Mouse (Mus musculus): ENCODE measurements around the gene Sox18. TPM values are rescaled to one million over a fixed set of nuclear protein-coding genes. Genes with fewer than 3 reads are reported as not detected.

Sox18 gene
- polyA plus RNA-seq, 1 experiment = 5.5 TPM

DNA sequence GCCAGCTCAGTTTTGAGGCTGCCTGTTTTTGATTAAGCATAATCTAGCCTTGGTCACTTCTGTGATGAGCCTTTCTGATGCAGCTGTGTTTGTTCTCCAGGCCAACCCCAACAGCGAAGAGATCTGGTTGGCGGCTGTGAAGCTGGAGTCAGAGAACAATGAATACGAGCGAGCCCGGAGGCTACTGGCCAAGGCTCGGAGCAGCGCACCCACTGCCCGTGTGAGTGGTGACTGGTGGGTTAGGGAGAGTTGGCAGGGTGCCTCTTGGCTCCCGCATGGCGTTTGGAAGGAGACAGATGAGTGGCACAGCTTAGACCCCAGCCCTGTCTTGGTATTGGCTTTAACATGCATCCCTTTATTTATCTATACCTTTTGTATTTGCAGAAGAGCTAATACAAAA, 22.5 kb downstream of the Sox18 start:
- Histone ChIP-seq H3K4me1 (ENCODE audit: control insufficient read depth, insufficient read depth, low read length) (no peaks in the 10 kb centered on the region), H3K27ac (ENCODE audit: control insufficient read depth, insufficient read depth, low read depth, low read length) (no peak overlapping the region), H3K36me3 (ENCODE audit: control insufficient read depth, insufficient read depth, low read length) (no peaks in the 10 kb centered on the region; the same call in 1 of the 2 replicates), H3K4me3 (ENCODE audit: control insufficient read depth, low read depth, low read length) (no peak overlapping the region), H3K27me3 (ENCODE audit: control insufficient read depth, insufficient read depth, low read length) (no peaks in the 10 kb centered on the region)
- TF ChIP-seq CTCF (IDR thresholded peaks at IDR 0.05; ENCODE audit: control insufficient read depth, insufficient read depth, insufficient replicate concordance, low read depth, low read length) (no peak), POLR2A (IDR thresholded peaks at IDR 0.05; ENCODE audit: control insufficient read depth, low read depth, low read length) (no peak)

DNA sequence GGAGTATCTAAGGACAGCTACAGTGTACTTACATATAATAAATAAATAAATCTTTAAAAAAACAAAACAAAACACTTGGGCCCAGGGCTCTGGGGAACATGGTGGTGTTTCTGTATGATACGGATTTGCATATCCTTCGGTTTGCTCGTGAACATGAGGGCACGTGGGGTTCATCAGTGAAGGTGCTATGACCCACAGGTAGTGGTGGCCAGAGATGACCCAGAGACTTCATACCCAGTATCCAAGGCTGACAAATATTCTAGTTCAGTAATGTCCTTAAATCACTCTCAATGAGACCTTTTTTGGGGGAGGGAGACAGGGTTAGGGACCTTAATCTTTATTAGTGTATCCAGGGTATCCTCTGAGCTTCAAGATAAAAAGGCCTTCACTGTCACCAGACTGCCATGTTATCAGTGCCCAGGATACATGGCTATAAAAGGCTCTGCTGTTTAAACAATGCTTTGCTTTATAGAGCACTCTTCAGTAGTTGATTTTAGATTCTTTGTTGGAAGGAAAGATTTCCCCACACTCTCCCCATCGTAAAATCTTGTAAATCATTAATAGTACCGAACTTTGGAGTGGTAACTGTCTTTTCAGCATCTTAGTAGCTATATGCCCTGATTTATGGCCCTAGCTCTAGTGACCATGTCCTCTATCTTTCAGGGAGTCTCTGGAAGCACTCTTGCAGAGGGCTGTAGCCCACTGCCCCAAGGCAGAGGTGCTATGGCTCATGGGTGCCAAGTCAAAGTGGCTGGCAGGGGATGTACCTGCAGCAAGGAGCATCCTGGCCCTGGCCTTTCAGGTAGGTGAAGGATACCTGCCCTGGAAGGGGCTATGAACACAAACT, 24.6 kb downstream of the Sox18 start:
- no peak overlapping the region for H3K4me3 ChIP-seq (ENCODE audit: control insufficient read depth, low read depth, low read length)
- H3K4me1 ChIP-seq (ENCODE audit: control insufficient read depth, insufficient read depth, low read length) = no peaks in the 10 kb centered on the region
- H3K27me3 ChIP-seq (ENCODE audit: control insufficient read depth, insufficient read depth, low read length) = no peaks in the 10 kb centered on the region
- H3K36me3 ChIP-seq (ENCODE audit: control insufficient read depth, insufficient read depth, low read length) = no peaks in the 10 kb centered on the region
- H3K27ac ChIP-seq (ENCODE audit: control insufficient read depth, insufficient read depth, low read depth, low read length) = no peak overlapping the region
- TF ChIP-seq CTCF (IDR thresholded peaks at IDR 0.05; ENCODE audit: control insufficient read depth, insufficient read depth, insufficient replicate concordance, low read depth, low read length) (no peak), POLR2A (IDR thresholded peaks at IDR 0.05; ENCODE audit: control insufficient read depth, low read depth, low read length) (no peak)

DNA sequence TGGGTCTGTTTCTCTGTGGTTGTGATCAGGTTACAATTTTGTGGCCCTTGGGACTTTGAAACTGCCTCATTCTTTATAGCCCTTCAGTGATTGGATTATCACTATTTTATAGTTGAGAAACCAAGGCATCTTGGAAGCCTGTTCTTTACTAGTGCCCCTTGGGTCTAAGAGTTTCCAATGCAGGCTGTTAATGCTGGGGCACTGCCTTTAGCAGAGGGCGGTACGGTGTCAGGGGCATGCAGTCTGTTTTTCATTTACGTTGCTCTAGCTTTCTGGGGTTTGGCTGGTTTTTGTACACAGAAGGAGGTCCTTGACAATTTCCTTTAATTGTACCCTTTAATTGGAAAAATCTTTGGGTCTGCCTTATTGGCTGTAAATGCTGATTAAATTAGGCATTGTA, 25.8 kb downstream of the Sox18 start:
- H3K27ac ChIP-seq (ENCODE audit: control insufficient read depth, insufficient read depth, low read depth, low read length) = no peak overlapping the region
- H3K4me1 ChIP-seq (ENCODE audit: control insufficient read depth, insufficient read depth, low read length) = no peaks in the 10 kb centered on the region
- H3K36me3 ChIP-seq (ENCODE audit: control insufficient read depth, insufficient read depth, low read length) = no peaks in the 10 kb centered on the region
- no peaks in the 10 kb centered on the region for H3K27me3 ChIP-seq (ENCODE audit: control insufficient read depth, insufficient read depth, low read length)
- TF ChIP-seq POLR2A (IDR thresholded peaks at IDR 0.05; ENCODE audit: control insufficient read depth, low read depth, low read length) (no peak), CTCF (IDR thresholded peaks at IDR 0.05; ENCODE audit: control insufficient read depth, insufficient read depth, insufficient replicate concordance, low read depth, low read length) (no peak)
- H3K4me3 ChIP-seq (ENCODE audit: control insufficient read depth, low read depth, low read length) = no peak overlapping the region

DNA sequence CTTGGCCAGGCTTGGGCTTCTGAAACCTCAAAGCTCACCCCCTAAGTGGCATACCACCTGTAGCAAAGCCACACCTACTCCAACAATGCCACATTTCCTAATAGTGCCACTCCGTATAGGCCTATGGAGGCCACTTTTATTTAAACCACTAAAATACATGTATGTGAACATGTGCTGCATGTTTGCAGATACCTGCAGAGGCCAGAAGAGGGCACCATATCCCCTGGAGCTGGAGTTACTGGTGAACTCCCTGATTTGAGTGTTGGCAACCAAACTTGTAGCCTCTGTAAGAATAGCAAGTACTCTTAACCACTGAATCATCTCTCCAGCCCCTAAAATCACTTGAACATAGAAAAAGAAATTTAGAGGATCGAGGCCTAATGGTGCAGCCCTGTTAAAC, 27.1 kb downstream of the Sox18 start:
- no peaks in the 10 kb centered on the region for H3K4me1 ChIP-seq (ENCODE audit: control insufficient read depth, insufficient read depth, low read length)
- no peak overlapping the region for H3K27ac ChIP-seq (ENCODE audit: control insufficient read depth, insufficient read depth, low read depth, low read length)
- no peaks in the 10 kb centered on the region for H3K27me3 ChIP-seq (ENCODE audit: control insufficient read depth, insufficient read depth, low read length)
- H3K4me3 ChIP-seq (ENCODE audit: control insufficient read depth, low read depth, low read length) = no peak overlapping the region
- H3K36me3 ChIP-seq (ENCODE audit: control insufficient read depth, insufficient read depth, low read length) = no peaks in the 10 kb centered on the region
- TF ChIP-seq CTCF (IDR thresholded peaks at IDR 0.05; ENCODE audit: control insufficient read depth, insufficient read depth, insufficient replicate concordance, low read depth, low read length) = no peak
- no peak for TF ChIP-seq POLR2A (IDR thresholded peaks at IDR 0.05; ENCODE audit: control insufficient read depth, low read depth, low read length)

DNA sequence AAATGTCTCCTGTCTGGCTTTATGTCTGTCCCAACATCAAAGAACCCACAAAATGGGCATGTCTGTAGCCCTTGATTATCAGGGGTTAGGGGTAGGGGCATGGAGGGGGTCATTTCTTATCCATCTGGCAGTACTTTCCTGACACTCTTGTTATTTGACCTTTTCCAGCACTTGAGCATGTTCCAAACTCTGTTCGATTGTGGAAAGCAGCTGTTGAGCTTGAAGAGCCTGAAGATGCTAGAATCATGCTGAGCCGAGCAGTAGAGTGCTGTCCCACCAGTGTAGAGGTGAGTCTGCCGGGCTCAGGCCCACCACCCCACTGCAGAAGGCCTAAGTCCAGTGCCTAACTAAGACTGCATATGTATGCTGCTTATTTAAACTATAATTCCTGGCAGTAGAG, 35.6 kb downstream of the Sox18 start:
- H3K27me3 ChIP-seq (ENCODE audit: control insufficient read depth, insufficient read depth, low read length) = no peaks in the 10 kb centered on the region
- no peak for TF ChIP-seq POLR2A (IDR thresholded peaks at IDR 0.05; ENCODE audit: control insufficient read depth, low read depth, low read length)
- H3K4me3 ChIP-seq (ENCODE audit: control insufficient read depth, low read depth, low read length) = no peak overlapping the region
- H3K27ac ChIP-seq (ENCODE audit: control insufficient read depth, insufficient read depth, low read depth, low read length) = no peak overlapping the region
- no peaks in the 10 kb centered on the region for H3K4me1 ChIP-seq (ENCODE audit: control insufficient read depth, insufficient read depth, low read length)
- H3K36me3 ChIP-seq (ENCODE audit: control insufficient read depth, insufficient read depth, low read length) = peaks cover 1% of the 10 kb centered on the region; the same call in 1 of the 2 replicates

DNA sequence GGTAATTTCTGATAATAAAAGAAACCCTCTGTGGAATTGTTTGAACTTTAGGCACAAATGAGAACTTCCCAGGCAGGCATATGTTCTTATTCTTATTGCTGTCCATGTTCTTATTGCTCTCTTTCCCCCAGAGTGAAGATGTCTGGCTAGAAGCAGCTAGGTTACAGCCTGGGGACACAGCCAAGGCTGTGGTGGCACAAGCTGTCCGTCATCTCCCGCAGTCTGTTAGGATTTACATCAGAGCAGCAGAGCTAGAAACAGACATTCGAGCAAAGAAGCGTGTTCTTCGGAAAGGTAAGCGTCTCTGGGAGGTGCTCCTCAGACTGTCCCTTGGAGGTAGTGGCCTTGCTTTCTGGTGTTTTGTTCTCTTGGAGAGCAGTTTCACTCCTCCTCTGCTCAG, 38.8 kb downstream of the Sox18 start:
- TF ChIP-seq CTCF (IDR thresholded peaks at IDR 0.05; ENCODE audit: control insufficient read depth, insufficient read depth, insufficient replicate concordance, low read depth, low read length) = no peak
- no peak for TF ChIP-seq POLR2A (IDR thresholded peaks at IDR 0.05; ENCODE audit: control insufficient read depth, low read depth, low read length)
- Histone ChIP-seq H3K4me1 (ENCODE audit: control insufficient read depth, insufficient read depth, low read length) (no peaks in the 10 kb centered on the region), H3K27ac (ENCODE audit: control insufficient read depth, insufficient read depth, low read depth, low read length) (no peak overlapping the region), H3K4me3 (ENCODE audit: control insufficient read depth, low read depth, low read length) (no peak overlapping the region), H3K36me3 (ENCODE audit: control insufficient read depth, insufficient read depth, low read length) (peaks cover 1% of the 10 kb centered on the region; the same call in 1 of the 2 replicates), H3K27me3 (ENCODE audit: control insufficient read depth, insufficient read depth, low read length) (no peaks in the 10 kb centered on the region)

DNA sequence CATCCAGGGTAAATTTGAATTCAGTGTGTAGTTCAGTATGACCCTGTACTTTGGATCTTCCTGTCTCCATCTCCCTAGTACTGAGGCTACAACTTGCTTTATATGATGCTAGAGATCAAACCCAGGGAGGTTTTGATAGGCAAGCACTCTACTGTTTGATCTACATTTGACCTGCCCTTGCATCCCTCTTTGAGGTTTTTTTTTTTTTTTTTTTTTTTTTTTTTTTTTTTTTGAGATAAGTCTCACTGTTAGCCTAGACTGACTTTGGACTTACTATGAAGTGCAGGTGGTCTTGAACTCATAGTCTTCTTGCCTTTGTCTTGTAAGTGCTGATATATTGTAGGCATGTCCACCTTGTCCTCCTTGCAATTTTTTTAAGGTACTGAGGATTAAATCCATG, 43.0 kb downstream of the Sox18 start:
- H3K27ac ChIP-seq (ENCODE audit: control insufficient read depth, insufficient read depth, low read depth, low read length) = no peak overlapping the region
- peaks cover 1% of the 10 kb centered on the region; the same call in 1 of the 2 replicates for H3K36me3 ChIP-seq (ENCODE audit: control insufficient read depth, insufficient read depth, low read length)
- TF ChIP-seq POLR2A (IDR thresholded peaks at IDR 0.05; ENCODE audit: control insufficient read depth, low read depth, low read length) (no peak), CTCF (IDR thresholded peaks at IDR 0.05; ENCODE audit: control insufficient read depth, insufficient read depth, insufficient replicate concordance, low read depth, low read length) (no peak)
- H3K4me1 ChIP-seq (ENCODE audit: control insufficient read depth, insufficient read depth, low read length) = no peaks in the 10 kb centered on the region
- no peaks in the 10 kb centered on the region for H3K27me3 ChIP-seq (ENCODE audit: control insufficient read depth, insufficient read depth, low read length)
- no peak overlapping the region for H3K4me3 ChIP-seq (ENCODE audit: control insufficient read depth, low read depth, low read length)

Measured in testis, adult 2 months (tissue).